Mouse (Mus musculus): Measurements from ENCODE around the gene Cited2. TPM values are rescaled to one million over a fixed set of nuclear protein-coding genes. Genes with fewer than 3 reads are reported as not detected.

The Cited2 gene
- polyA plus RNA-seq, 1 experiment from 2014 or later, result 96.7 TPM

GRCm38 (mm10) chr10:17762946-17763345 lies 39.9 kb downstream of the Cited2 start:
- no peak overlapping the region for H3K27ac ChIP-seq (replicated peaks)
- H3K4me2 ChIP-seq (replicated peaks), result no peak overlapping the region
- no peaks in the 10 kb centered on the region for H3K36me3 ChIP-seq
- H3K27me3 ChIP-seq, result no peaks in the 10 kb centered on the region
- no peak for ATAC-seq (ENCODE audit: low FRiP score, low read depth)
- 94% methylated on average over 8 of the region's 8 CpGs for WGBS
- no peaks in the 10 kb centered on the region for H3K4me1 ChIP-seq
- no peak overlapping the region for H3K4me3 ChIP-seq
- no peaks in the 10 kb centered on the region for H3K9me3 ChIP-seq
- H3K9ac ChIP-seq (replicated peaks), result no peak overlapping the region

GRCm38 (mm10) chr10:17769856-17770255 lies 46.8 kb downstream of the Cited2 start:
- Histone ChIP-seq H3K4me1 (no peaks in the 10 kb centered on the region), H3K36me3 (no peaks in the 10 kb centered on the region), H3K9ac (replicated peaks) (no peak overlapping the region), H3K27me3 (no peaks in the 10 kb centered on the region), H3K4me2 (replicated peaks) (no peak overlapping the region), H3K9me3 (no peaks in the 10 kb centered on the region), H3K27ac (replicated peaks) (no peak overlapping the region), H3K4me3 (no peak overlapping the region)
- 77% methylated on average over 5 of the region's 5 CpGs for WGBS
- ATAC-seq (ENCODE audit: low FRiP score, low read depth), result no peak

- H3K27me3 ChIP-seq, result no peaks in the 10 kb centered on the region
- no peaks in the 10 kb centered on the region for H3K4me1 ChIP-seq
- H3K4me2 ChIP-seq (replicated peaks), result no peak overlapping the region
- H3K9me3 ChIP-seq, result no peaks in the 10 kb centered on the region
- no peaks in the 10 kb centered on the region for H3K36me3 ChIP-seq
- H3K9ac ChIP-seq (replicated peaks), result no peak overlapping the region
- ATAC-seq (ENCODE audit: low FRiP score, low read depth), result no peak
- no peak overlapping the region for H3K27ac ChIP-seq (replicated peaks)
- 88% methylated on average over 10 of the region's 10 CpGs for WGBS
- no peak overlapping the region for H3K4me3 ChIP-seq
These were observed 49.3 kb downstream of the Cited2 start for GRCm38 (mm10) chr10:17772364-17772763.

- H3K4me3 ChIP-seq, result no peak overlapping the region
- 94% methylated on average over 3 of the region's 3 CpGs for WGBS
- H3K4me2 ChIP-seq (replicated peaks), result no peak overlapping the region
- no peaks in the 10 kb centered on the region for H3K4me1 ChIP-seq
- no peak overlapping the region for H3K27ac ChIP-seq (replicated peaks)
- no peaks in the 10 kb centered on the region for H3K27me3 ChIP-seq
- ATAC-seq (ENCODE audit: low FRiP score, low read depth), result no peak
- no peak overlapping the region for H3K9ac ChIP-seq (replicated peaks)
- H3K9me3 ChIP-seq, result no peaks in the 10 kb centered on the region
- H3K36me3 ChIP-seq, result no peaks in the 10 kb centered on the region
These were observed 51.3 kb downstream of the Cited2 start for GRCm38 (mm10) chr10:17774366-17774765.

- H3K27me3 ChIP-seq, result no peaks in the 10 kb centered on the region
These were observed 52.1 kb downstream of the Cited2 start for GRCm38 (mm10) chr10:17775079-17775478.

More at GRCm38 (mm10) chr10:17775079-17775478, 52.1 kb downstream of the Cited2 start:
- Histone ChIP-seq H3K27ac (replicated peaks) (no peak overlapping the region), H3K4me2 (replicated peaks) (no peak overlapping the region), H3K36me3 (no peaks in the 10 kb centered on the region), H3K9ac (replicated peaks) (no peak overlapping the region), H3K9me3 (no peaks in the 10 kb centered on the region), H3K4me3 (no peak overlapping the region), H3K4me1 (no peaks in the 10 kb centered on the region)
- 85% methylated on average over 4 of the region's 4 CpGs for WGBS
- no peak for ATAC-seq (ENCODE audit: low FRiP score, low read depth)

Other genes with a start within 250 kb of the Cited2 start
- gene Txlnb, start 73.0 kb downstream of the Cited2 start, polyA plus RNA-seq (2016; fragmentation: Nextera tagmentation; extraction: Ambion mirVana), result 6.5 and 6.8 TPM in 2 replicates
- 4.1 and 4.4 TPM in 2 replicates for gene Heca, start 224.8 kb downstream of the Cited2 start, polyA plus RNA-seq (2016; fragmentation: Nextera tagmentation; extraction: Ambion mirVana)

Data from midbrain, embryonic 12.5 days (tissue).